Mouse (Mus musculus) cerebellum, adult 2 months (tissue): Measurements from ENCODE around the gene Rwdd4a. TPM values are rescaled to one million over a fixed set of nuclear protein-coding genes. Genes with fewer than 3 reads are reported as not detected.

Experiments
- DNase-seq, 2 experiments: peaks; one replicate each; pipeline ENCODE4 v3.0.0; 2021
- H3K27ac ChIP-seq: fragments of 200-500 bp; 2 replicates; pipeline ENCODE4 v1.5.1; 2012; ENCODE audit warnings: low read length, control low read depth, inconsistent platforms; ENCODE audit not compliant: insufficient read depth
- H3K27me3 ChIP-seq: fragments of 200-500 bp; 2 replicates; pipeline ENCODE4 v1.6.1; 2012; ENCODE audit warnings: inconsistent platforms, mild to moderate bottlenecking, low read length, moderate library complexity; ENCODE audit not compliant: control insufficient read depth, insufficient read depth
- H3K4me1 ChIP-seq: fragments of 200-500 bp; 2 replicates; pipeline ENCODE4 v1.6.1; 2011; ENCODE audit warnings: low read length; ENCODE audit not compliant: control insufficient read depth, insufficient read depth
- H3K4me3 ChIP-seq: fragments of 200-500 bp; replicated peaks from 2 replicates; pipeline ENCODE3; 2011; ENCODE audit warnings: mild to moderate bottlenecking, low read depth, low read length, control low read depth; ENCODE audit not compliant: insufficient read depth
- CTCF ChIP-seq: fragments of 200-500 bp; IDR thresholded peaks from 2 replicates; pipeline ENCODE4 v1.5.1; 2011; ENCODE audit warnings: low read depth, mild to moderate bottlenecking, control low read depth, low read length, moderate library complexity, borderline replicate concordance; ENCODE audit not compliant: insufficient read depth
- POLR2A ChIP-seq: fragments of 200-500 bp; IDR thresholded peaks from 2 replicates; pipeline ENCODE4 v1.6.1; 2011; ENCODE audit warnings: low read length, control low read depth, borderline replicate concordance; ENCODE audit not compliant: insufficient read depth
- whole genome bisulfite sequencing: fragments of 180-500 bp; shearing (Covaris S2); methylation state at CpG from one replicate; pipeline ENCODE4 v1.1.7; 2018; 5-methylcytosine and 5-hydroxymethylcytosine counted together
- polyA plus RNA-seq: library from polyadenylated mRNA; depleted of rRNA; stranded (reverse); fragments of >200 nt; gene quantifications from 2 replicates; pipeline ENCODE4 v1.2.3, GENCODE M21; 2012; rRNA removed

Gene Rwdd4a
- polyA plus RNA-seq, 1 experiment = 23.4 TPM

DNA sequence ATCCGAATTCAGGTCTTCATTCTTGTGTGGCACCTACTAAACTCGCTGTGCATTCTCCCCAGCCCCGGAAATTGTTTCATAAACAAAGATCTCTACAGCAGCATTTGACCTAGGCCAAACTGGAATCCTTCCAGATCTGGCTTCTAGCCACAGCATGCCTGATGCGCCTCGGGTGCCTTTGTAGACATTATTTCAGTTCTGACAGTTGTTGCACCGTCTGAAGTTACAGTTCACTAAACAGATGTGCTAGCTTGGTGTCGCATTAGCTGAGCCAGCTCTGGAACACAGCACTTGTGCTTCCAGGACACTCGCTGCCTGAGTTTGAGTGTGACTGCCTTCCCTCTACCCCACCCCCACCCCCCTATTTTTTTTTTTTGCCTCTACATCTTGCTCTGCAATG lies 67.2 kb downstream of the Rwdd4a start:
- Histone ChIP-seq H3K4me3 (no peak overlapping the region), H3K27ac (no peak overlapping the region), H3K27me3 (no peaks in the 10 kb centered on the region), H3K4me1 (no peaks in the 10 kb centered on the region)
- TF ChIP-seq POLR2A (no peak), CTCF (no peak)
- no peak for DNase-seq
- 29% methylated on average over 8 of the region's 8 CpGs for WGBS

Other genes with a start within 250 kb of the Rwdd4a start
- 19.3 TPM in 2 replicates for gene Stox2, start 87.3 kb upstream of the Rwdd4a start, polyA plus RNA-seq
- 39.6 and 42.9 TPM in 2 replicates for gene Trappc11, start 194 bp upstream of the Rwdd4a start, polyA plus RNA-seq
- 15.4 and 20.4 TPM in 2 replicates for gene Ing2, start 141.9 kb downstream of the Rwdd4a start, polyA plus RNA-seq
- gene Cdkn2aip, start 180.3 kb downstream of the Rwdd4a start, polyA plus RNA-seq = 10.3 and 11.1 TPM in 2 replicates